Mouse (Mus musculus): ENCODE data around the gene A430078G23Rik. TPM values are rescaled to one million over a fixed set of nuclear protein-coding genes. Genes with fewer than 3 reads are reported as not detected.
A peak's percentile ranks its signal among the peaks of the same experiment; 100 is the strongest.

A430078G23Rik gene
- total RNA-seq, 4 experiments from 2014 or later = 0.19 to 1.5 (median 0.33) TPM

GRCm38 (mm10) chr8:3411085-3411484, 57.9 kb downstream of the A430078G23Rik start:
- no peak for DNase-seq (ENCODE audit: low spot score)

- peak; percentile 69 for DNase-seq (ENCODE audit: low spot score)
Observed at GRCm38 (mm10) chr8:3411901-3412301, 58.7 kb downstream of the A430078G23Rik start.

- no peak for DNase-seq (ENCODE audit: low spot score)
Observed at GRCm38 (mm10) chr8:3412816-3413215, 59.6 kb downstream of the A430078G23Rik start.

- no peak for DNase-seq (ENCODE audit: low spot score)
Observed at GRCm38 (mm10) chr8:3414639-3415190, 61.5 kb downstream of the A430078G23Rik start.

- DNase-seq (ENCODE audit: low spot score) = no peak
Observed at GRCm38 (mm10) chr8:3415259-3415658, 62.0 kb downstream of the A430078G23Rik start.

GRCm38 (mm10) chr8:3415661-3416060, 62.4 kb downstream of the A430078G23Rik start:
- DNase-seq (ENCODE audit: low spot score) = no peak

- DNase-seq (ENCODE audit: low spot score) = peak; percentile 26
Observed at GRCm38 (mm10) chr8:3416846-3417245, 63.6 kb downstream of the A430078G23Rik start.

GRCm38 (mm10) chr8:3417455-3417854, 64.2 kb downstream of the A430078G23Rik start:
- no peak for DNase-seq (ENCODE audit: low spot score)

GRCm38 (mm10) chr8:3418101-3418500, 64.9 kb downstream of the A430078G23Rik start:
- DNase-seq (ENCODE audit: low spot score) = no peak

- no peak for DNase-seq (ENCODE audit: low spot score)
Observed at GRCm38 (mm10) chr8:3420105-3420706, 67.0 kb downstream of the A430078G23Rik start.

GRCm38 (mm10) chr8:3421507-3421906, 68.3 kb downstream of the A430078G23Rik start:
- no peak for DNase-seq (ENCODE audit: low spot score)

- DNase-seq (ENCODE audit: low spot score) = peak; percentile 37
Observed at GRCm38 (mm10) chr8:3425217-3425616, 72.0 kb downstream of the A430078G23Rik start.

- DNase-seq (ENCODE audit: low spot score) = no peak
Observed at GRCm38 (mm10) chr8:3426211-3426610, 73.0 kb downstream of the A430078G23Rik start.

- no peak for DNase-seq (ENCODE audit: low spot score)
Observed at GRCm38 (mm10) chr8:3428426-3428825, 75.2 kb downstream of the A430078G23Rik start.

GRCm38 (mm10) chr8:3429966-3430365, 76.8 kb downstream of the A430078G23Rik start:
- peak; percentile 41 for DNase-seq (ENCODE audit: low spot score)

GRCm38 (mm10) chr8:3431113-3431512, 77.9 kb downstream of the A430078G23Rik start:
- no peak for DNase-seq (ENCODE audit: low spot score)

- no peak for DNase-seq (ENCODE audit: low spot score)
Observed at GRCm38 (mm10) chr8:3436492-3436891, 83.3 kb downstream of the A430078G23Rik start.

- no peak for DNase-seq (ENCODE audit: low spot score)
Observed at GRCm38 (mm10) chr8:3439510-3439909, 86.3 kb downstream of the A430078G23Rik start.

Other genes with a start within 250 kb of the A430078G23Rik start
- gene Insr, start 73.8 kb upstream of the A430078G23Rik start, total RNA-seq (2022) = 100 to 1,000 TPM; 117 to 175 (median 143) TPM
- gene Arhgef18, start 39.6 kb downstream of the A430078G23Rik start, total RNA-seq (2022) = 10 to 100 TPM; 15.0 to 17.4 (median 15.8) TPM
- 1 to 10 TPM; 2.6 to 4.7 (median 4.1) TPM for gene Pex11g, start 114.3 kb downstream of the A430078G23Rik start, total RNA-seq (2022)
- gene Tex45, start 117.4 kb downstream of the A430078G23Rik start, total RNA-seq (2022) = under 1 TPM in 1 of 4 experiments, not detected in 3; 0.16 TPM
- 10 to 100 TPM; 24.2 to 30.9 (median 29.6) TPM for gene Zfp358, start 139.7 kb downstream of the A430078G23Rik start, total RNA-seq (2022)
- 10 to 100 TPM; 20.6 to 24.2 (median 23.3) TPM for gene Mcoln1, start 147.0 kb downstream of the A430078G23Rik start, total RNA-seq (2022)
- gene Pnpla6, start 162.0 kb downstream of the A430078G23Rik start, total RNA-seq (2022) = 1 to 10 TPM; 8.8 to 9.8 (median 9.6) TPM
- gene C330021F23Rik, start 214.6 kb downstream of the A430078G23Rik start, total RNA-seq (2022) = under 1 TPM in 1 of 4 experiments, not detected in 3; 0.57 TPM
- 1 to 10 TPM in 2 of 4 experiments, under 1 TPM in 2; 0.86 to 2.1 (median 1.0) TPM for gene Camsap3, start 233.9 kb downstream of the A430078G23Rik start, total RNA-seq (2022)